Mouse (Mus musculus): ENCODE measurements around the gene Ino80b. TPM values are rescaled to one million over a fixed set of nuclear protein-coding genes. Genes with fewer than 3 reads are reported as not detected.

Gene Ino80b
- polyA plus RNA-seq, 1 experiment = 70.3 TPM

DNA sequence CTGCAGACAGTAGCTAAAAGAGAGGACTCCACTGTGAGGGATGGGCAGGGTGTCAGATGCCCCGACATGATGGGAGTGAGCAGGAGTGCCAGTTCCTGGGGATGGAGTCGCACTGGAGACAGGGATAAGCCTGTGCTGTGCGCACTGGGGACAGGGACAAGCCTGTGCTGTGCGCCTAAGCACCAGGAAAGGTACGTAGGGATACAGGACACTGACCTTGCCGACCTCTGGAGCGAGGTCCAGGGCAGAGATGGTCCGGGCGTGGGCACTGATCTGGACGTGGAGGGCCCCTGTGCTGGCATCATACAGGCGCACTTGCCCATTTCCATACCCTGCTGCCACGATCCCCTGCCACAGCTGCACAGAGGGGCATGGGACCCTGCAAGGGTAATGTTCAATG lies 27.8 kb upstream of the Ino80b start:
- WGBS = 74% methylated on average over 12 of the region's 12 CpGs
- H3K4me1 ChIP-seq (ENCODE audit: control insufficient read depth, insufficient read depth, insufficient read length, low read length) = peaks cover 9% of the 10 kb centered on the region; the same call in 1 of the 2 replicates
- H3K36me3 ChIP-seq (ENCODE audit: control insufficient read depth, insufficient read depth, low read length) = peaks cover 11% of the 10 kb centered on the region; the same call in 1 of the 2 replicates
- no peak overlapping the region for H3K4me3 ChIP-seq (ENCODE audit: low read depth, low read length)
- no peak overlapping the region for H3K27ac ChIP-seq (ENCODE audit: insufficient read depth, low read depth, low read length)
- no peaks in the 10 kb centered on the region for H3K27me3 ChIP-seq (ENCODE audit: control insufficient read depth, insufficient read depth, low read length)
- TF ChIP-seq POLR2A (IDR thresholded peaks at IDR 0.05; ENCODE audit: low read depth, low read length) (no peak), CTCF (IDR thresholded peaks at IDR 0.05; ENCODE audit: extremely low read depth, insufficient read length, insufficient replicate concordance, low read depth, low read length) (no peak)

DNA sequence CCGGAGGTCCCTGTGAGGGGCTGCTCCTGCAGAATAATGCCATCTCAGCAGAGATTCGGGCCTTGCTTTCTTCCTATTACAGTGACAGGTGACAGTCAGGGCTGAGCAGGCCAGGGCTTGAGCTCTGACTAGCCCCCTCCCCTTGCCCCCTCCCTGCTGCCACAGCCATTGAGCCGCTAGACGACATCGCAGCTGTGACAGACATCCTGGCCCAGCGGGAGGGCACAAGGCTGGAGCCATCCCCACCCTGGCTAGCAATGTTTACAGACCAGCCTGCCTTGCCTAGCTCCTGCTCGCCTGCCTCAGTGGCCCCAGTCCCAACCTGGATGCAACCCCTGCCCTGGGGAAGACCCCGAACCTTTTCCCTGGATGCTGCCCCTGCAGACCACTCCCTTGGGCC lies 26.5 kb upstream of the Ino80b start:
- 74% methylated on average over 8 of the region's 8 CpGs for WGBS
- peaks cover 9% of the 10 kb centered on the region; the same call in 1 of the 2 replicates for H3K4me1 ChIP-seq (ENCODE audit: control insufficient read depth, insufficient read depth, insufficient read length, low read length)
- H3K27me3 ChIP-seq (ENCODE audit: control insufficient read depth, insufficient read depth, low read length) = no peaks in the 10 kb centered on the region
- H3K4me3 ChIP-seq (ENCODE audit: low read depth, low read length) = no peak overlapping the region
- peaks cover 23% of the 10 kb centered on the region; the same call in 1 of the 2 replicates for H3K36me3 ChIP-seq (ENCODE audit: control insufficient read depth, insufficient read depth, low read length)
- no peak for TF ChIP-seq CTCF (IDR thresholded peaks at IDR 0.05; ENCODE audit: extremely low read depth, insufficient read length, insufficient replicate concordance, low read depth, low read length)
- TF ChIP-seq POLR2A (IDR thresholded peaks at IDR 0.05; ENCODE audit: low read depth, low read length) = no peak
- H3K27ac ChIP-seq (ENCODE audit: insufficient read depth, low read depth, low read length) = no peak overlapping the region

DNA sequence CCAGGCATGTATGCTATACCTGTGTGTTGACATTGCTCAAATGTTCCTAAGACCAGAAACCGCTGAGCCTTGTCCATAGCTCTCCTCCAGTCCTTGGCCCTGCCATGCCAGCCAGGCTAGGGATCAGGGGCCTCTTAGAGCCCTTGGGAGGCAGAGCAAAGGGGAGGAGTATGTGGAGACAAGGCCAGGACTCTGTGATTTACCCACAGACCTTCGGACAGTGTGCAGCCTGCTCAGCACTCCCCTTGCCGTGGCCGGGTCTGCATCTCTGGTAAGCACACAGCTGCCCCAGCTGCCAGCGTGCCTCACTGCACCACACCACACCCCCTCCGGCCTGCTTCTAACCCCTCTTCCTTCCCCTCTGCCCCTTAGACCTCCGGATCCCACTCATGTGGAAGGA lies 22.0 kb upstream of the Ino80b start:
- H3K36me3 ChIP-seq (ENCODE audit: control insufficient read depth, insufficient read depth, low read length) = peaks cover 23% of the 10 kb centered on the region; the same call in 1 of the 2 replicates
- no peak overlapping the region for H3K4me3 ChIP-seq (ENCODE audit: low read depth, low read length)
- WGBS = 70% methylated on average over 7 of the region's 7 CpGs
- 0 out of 2 replicates have a peak, but pooled peaks cover 3% of the 10 kb centered on the region for H3K4me1 ChIP-seq (ENCODE audit: control insufficient read depth, insufficient read depth, insufficient read length, low read length)
- no peaks in the 10 kb centered on the region for H3K27me3 ChIP-seq (ENCODE audit: control insufficient read depth, insufficient read depth, low read length)
- no peak overlapping the region for H3K27ac ChIP-seq (ENCODE audit: insufficient read depth, low read depth, low read length)
- TF ChIP-seq POLR2A (IDR thresholded peaks at IDR 0.05; ENCODE audit: low read depth, low read length) (no peak), CTCF (IDR thresholded peaks at IDR 0.05; ENCODE audit: extremely low read depth, insufficient read length, insufficient replicate concordance, low read depth, low read length) (no peak)

DNA sequence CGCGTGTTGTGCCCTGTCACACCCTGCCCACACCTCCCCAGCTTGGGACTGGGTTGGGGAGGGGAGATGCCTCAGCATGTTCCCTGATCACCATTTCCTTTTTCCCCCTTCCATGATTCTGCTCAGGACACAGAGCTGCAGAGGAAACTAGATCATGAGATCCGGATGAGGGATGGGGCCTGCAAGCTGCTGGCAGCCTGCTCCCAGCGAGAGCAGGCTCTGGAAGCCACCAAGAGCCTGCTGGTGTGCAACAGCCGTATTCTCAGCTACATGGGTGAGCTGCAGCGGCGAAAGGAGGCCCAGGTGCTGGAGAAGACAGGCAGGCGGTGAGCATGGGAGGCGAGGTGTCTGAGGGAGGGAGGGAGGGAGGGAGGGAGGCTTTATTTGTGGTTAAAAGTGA lies 20.6 kb upstream of the Ino80b start:
- TF ChIP-seq POLR2A (IDR thresholded peaks at IDR 0.05; ENCODE audit: low read depth, low read length) = no peak
- no peak for TF ChIP-seq CTCF (IDR thresholded peaks at IDR 0.05; ENCODE audit: extremely low read depth, insufficient read length, insufficient replicate concordance, low read depth, low read length)
- peaks cover 22% of the 10 kb centered on the region; the same call in 1 of the 2 replicates for H3K36me3 ChIP-seq (ENCODE audit: control insufficient read depth, insufficient read depth, low read length)
- H3K4me1 ChIP-seq (ENCODE audit: control insufficient read depth, insufficient read depth, insufficient read length, low read length) = 0 out of 2 replicates have a peak, but pooled peaks cover 3% of the 10 kb centered on the region
- H3K27ac ChIP-seq (ENCODE audit: insufficient read depth, low read depth, low read length) = no peak overlapping the region
- no peak overlapping the region for H3K4me3 ChIP-seq (ENCODE audit: low read depth, low read length)
- WGBS = 86% methylated on average over 9 of the region's 9 CpGs
- H3K27me3 ChIP-seq (ENCODE audit: control insufficient read depth, insufficient read depth, low read length) = no peaks in the 10 kb centered on the region

- Histone ChIP-seq H3K36me3 (ENCODE audit: control insufficient read depth, insufficient read depth, low read length) (peaks cover 20% of the 10 kb centered on the region; the same call in 1 of the 2 replicates), H3K27me3 (ENCODE audit: control insufficient read depth, insufficient read depth, low read length) (no peaks in the 10 kb centered on the region), H3K27ac (ENCODE audit: insufficient read depth, low read depth, low read length) (no peak overlapping the region), H3K4me1 (ENCODE audit: control insufficient read depth, insufficient read depth, insufficient read length, low read length) (0 out of 2 replicates have a peak, but pooled peaks cover 3% of the 10 kb centered on the region), H3K4me3 (ENCODE audit: low read depth, low read length) (no peak overlapping the region)
- 53% methylated on average over 2 of the region's 2 CpGs for WGBS
- TF ChIP-seq POLR2A (IDR thresholded peaks at IDR 0.05; ENCODE audit: low read depth, low read length) = no peak
- no peak for TF ChIP-seq CTCF (IDR thresholded peaks at IDR 0.05; ENCODE audit: extremely low read depth, insufficient read length, insufficient replicate concordance, low read depth, low read length)
Observed at GRCm38 (mm10) chr6:83145209-83145608, 20.0 kb upstream of the Ino80b start.

- 87% methylated on average over 11 of the region's 11 CpGs for WGBS
Observed at GRCm38 (mm10) chr6:83142886-83143285, 17.7 kb upstream of the Ino80b start.

GRCm38 (mm10) chr6:83142211-83142731 lies 17.0 kb upstream of the Ino80b start:
- TF ChIP-seq CTCF (IDR thresholded peaks at IDR 0.05; ENCODE audit: extremely low read depth, insufficient read length, insufficient replicate concordance, low read depth, low read length) (no peak), POLR2A (IDR thresholded peaks at IDR 0.05; ENCODE audit: low read depth, low read length) (no peak)
- Histone ChIP-seq H3K4me1 (ENCODE audit: control insufficient read depth, insufficient read depth, insufficient read length, low read length) (peaks cover 9% of the 10 kb centered on the region), H3K4me3 (ENCODE audit: low read depth, low read length) (no peak overlapping the region), H3K27me3 (ENCODE audit: control insufficient read depth, insufficient read depth, low read length) (no peaks in the 10 kb centered on the region), H3K27ac (ENCODE audit: insufficient read depth, low read depth, low read length) (no peak overlapping the region), H3K36me3 (ENCODE audit: control insufficient read depth, insufficient read depth, low read length) (peaks cover 10% of the 10 kb centered on the region; the same call in 1 of the 2 replicates)
- 58% methylated on average over 41 of the region's 41 CpGs for WGBS

More at GRCm38 (mm10) chr6:83142886-83143285, 17.7 kb upstream of the Ino80b start:
- no peak for TF ChIP-seq POLR2A (IDR thresholded peaks at IDR 0.05; ENCODE audit: low read depth, low read length)
- Histone ChIP-seq H3K4me3 (ENCODE audit: low read depth, low read length) (no peak overlapping the region), H3K4me1 (ENCODE audit: control insufficient read depth, insufficient read depth, insufficient read length, low read length) (peaks cover 6% of the 10 kb centered on the region), H3K27ac (ENCODE audit: insufficient read depth, low read depth, low read length) (no peak overlapping the region), H3K27me3 (ENCODE audit: control insufficient read depth, insufficient read depth, low read length) (no peaks in the 10 kb centered on the region), H3K36me3 (ENCODE audit: control insufficient read depth, insufficient read depth, low read length) (peaks cover 16% of the 10 kb centered on the region; the same call in 1 of the 2 replicates)

All from small intestine, adult 2 months (tissue).